Mouse (Mus musculus) right cerebral cortex, adult 18-20 months (tissue): ENCODE measurements around the gene Krt16.

Source experiments
- DNase-seq: peaks from one replicate; pipeline ENCODE4 v3.0.0; 2022; ENCODE audit warnings: mixed read lengths

Krt16 gene

GRCm38 (mm10) chr11:100248852-100249465, at the start of gene Krt16:
Krt16 (minus strand) TSS chr11:100248902.
- no peak for DNase-seq

GRCm38 (mm10) chr11:100297801-100298200, 49.1 kb upstream of the Krt16 start:
- no peak for DNase-seq

- DNase-seq, result peak; percentile 64
Measured at GRCm38 (mm10) chr11:100295308-100295707, 46.6 kb upstream of the Krt16 start.

GRCm38 (mm10) chr11:100292884-100293283, 44.2 kb upstream of the Krt16 start:
- DNase-seq, result no peak

- no peak for DNase-seq
Measured at GRCm38 (mm10) chr11:100290235-100290634, 41.5 kb upstream of the Krt16 start.

GRCm38 (mm10) chr11:100288942-100289341, 40.2 kb upstream of the Krt16 start:
- no peak for DNase-seq

- peak; percentile 22 for DNase-seq
Measured at GRCm38 (mm10) chr11:100287024-100287423, 38.3 kb upstream of the Krt16 start.

- DNase-seq, result no peak
Measured at GRCm38 (mm10) chr11:100284988-100285387, 36.3 kb upstream of the Krt16 start.

GRCm38 (mm10) chr11:100282549-100282948, 33.8 kb upstream of the Krt16 start:
- DNase-seq, result peak; percentile 41

- peak; percentile 70 for DNase-seq
Measured at GRCm38 (mm10) chr11:100281596-100282544, 33.2 kb upstream of the Krt16 start.

GRCm38 (mm10) chr11:100278759-100279158, 30.1 kb upstream of the Krt16 start:
- no peak for DNase-seq

- no peak for DNase-seq
Measured at GRCm38 (mm10) chr11:100277726-100278480, 29.2 kb upstream of the Krt16 start.

GRCm38 (mm10) chr11:100275466-100275865, 26.8 kb upstream of the Krt16 start:
- no peak for DNase-seq

GRCm38 (mm10) chr11:100274719-100275118, 26.0 kb upstream of the Krt16 start:
- DNase-seq, result no peak

GRCm38 (mm10) chr11:100271878-100272277, 23.2 kb upstream of the Krt16 start:
- no peak for DNase-seq

- DNase-seq, result no peak
Measured at GRCm38 (mm10) chr11:100269821-100270332, 21.2 kb upstream of the Krt16 start, which contains the start of gene Krt42. Krt42 (minus strand) TSS chr11:100269871.

GRCm38 (mm10) chr11:100262058-100262980, 13.6 kb upstream of the Krt16 start:
- DNase-seq, result no peak

- no peak for DNase-seq
Measured at GRCm38 (mm10) chr11:100261235-100261605, 12.5 kb upstream of the Krt16 start.

GRCm38 (mm10) chr11:100260514-100261234, 12.0 kb upstream of the Krt16 start, which contains the start of gene Krt17:
Krt17 (minus strand) TSS chr11:100261029.
- DNase-seq, result no peak

GRCm38 (mm10) chr11:100259079-100259478, 10.4 kb upstream of the Krt16 start:
- no peak for DNase-seq

- DNase-seq, result no peak
Measured at GRCm38 (mm10) chr11:100257967-100258366, 9.3 kb upstream of the Krt16 start.
